Mouse (Mus musculus): ENCODE measurements at regions not wholly inside any gene's neighbourhood (a gene's known extent, or its start where the extent isn't known, plus 50 kb on each side); places are given as distances from the start of the nearest gene placed in this dataset.
A peak's percentile ranks its signal among the peaks of the same experiment; 100 is the strongest.
"Not testable (repeated sequence)": the region's sequence is repeated elsewhere in the genome, so short reads cannot be mapped to it uniquely, and the experiment has no call there.

- 59% methylated on average over 6 of the region's 6 CpGs for WGBS
- Histone ChIP-seq H3K27me3 (ENCODE audit: control insufficient read depth, insufficient read depth, low read length) (no peaks in the 10 kb centered on the region), H3K9me3 (ENCODE audit: control insufficient read depth, low read length) (no peaks in the 10 kb centered on the region), H3K4me3 (ENCODE audit: low read depth, low read length) (no peak overlapping the region), H3K27ac (ENCODE audit: low read depth, low read length) (no peak overlapping the region), H3K4me2 (ENCODE audit: low read depth, low read length) (no peak overlapping the region), H3K36me3 (ENCODE audit: control insufficient read depth, insufficient read depth, low read length) (no peaks in the 10 kb centered on the region), H3K9ac (replicated peaks; ENCODE audit: low read depth, low read length) (no peak overlapping the region), H3K4me1 (ENCODE audit: control insufficient read depth, insufficient read depth, low read length) (no peaks in the 10 kb centered on the region)
- peak; percentile 74 for ATAC-seq (ENCODE audit: low read depth)
Observed at GRCm38 (mm10) chr14:114332662-114333061, 759.4 kb upstream of the Gpc5 start.

DNA sequence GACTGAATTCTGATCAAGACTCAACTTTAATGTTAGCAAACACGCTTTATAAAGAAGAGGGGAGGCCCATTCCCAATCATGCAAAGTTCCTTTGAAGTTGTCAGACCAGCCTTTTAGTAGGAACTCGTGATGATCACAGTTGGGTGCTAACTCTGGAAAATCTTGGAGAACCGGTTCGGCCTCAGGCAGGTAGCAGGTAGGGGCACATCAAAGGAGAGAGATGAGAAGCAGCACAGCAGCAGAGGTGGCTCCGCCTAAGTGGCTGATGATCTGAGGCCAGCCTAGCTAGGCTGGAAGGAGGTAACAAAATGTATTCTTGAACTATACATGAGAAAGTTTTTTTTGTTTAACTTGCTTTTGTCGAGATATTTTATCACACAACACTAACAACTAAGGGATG is 742.7 kb upstream of the Gpc5 start:
- Histone ChIP-seq H3K4me3 (ENCODE audit: low read depth, low read length) (no peak overlapping the region), H3K36me3 (ENCODE audit: control insufficient read depth, insufficient read depth, low read length) (no peaks in the 10 kb centered on the region), H3K27me3 (ENCODE audit: control insufficient read depth, insufficient read depth, low read length) (no peaks in the 10 kb centered on the region), H3K4me1 (ENCODE audit: control insufficient read depth, insufficient read depth, low read length) (no peaks in the 10 kb centered on the region), H3K4me2 (ENCODE audit: low read depth, low read length) (no peak overlapping the region), H3K9ac (replicated peaks; ENCODE audit: low read depth, low read length) (no peak overlapping the region), H3K27ac (ENCODE audit: low read depth, low read length) (no peak overlapping the region), H3K9me3 (ENCODE audit: control insufficient read depth, low read length) (no peaks in the 10 kb centered on the region)
- 60% methylated on average over 6 of the region's 6 CpGs for WGBS
- ATAC-seq (ENCODE audit: low read depth): no peak

- H3K36me3 ChIP-seq (ENCODE audit: control insufficient read depth, insufficient read depth, low read length); H3K4me2 ChIP-seq (ENCODE audit: low read depth, low read length); H3K9ac ChIP-seq (replicated peaks; ENCODE audit: low read depth, low read length); H3K4me3 ChIP-seq (ENCODE audit: low read depth, low read length); H3K27me3 ChIP-seq (ENCODE audit: control insufficient read depth, insufficient read depth, low read length); H3K4me1 ChIP-seq (ENCODE audit: control insufficient read depth, insufficient read depth, low read length); ATAC-seq (ENCODE audit: low read depth); H3K27ac ChIP-seq (ENCODE audit: low read depth, low read length); H3K9me3 ChIP-seq (ENCODE audit: control insufficient read depth, low read length): not testable (repeated sequence)
- WGBS: 70% methylated on average over 3 of the region's 11 CpGs
Observed at GRCm38 (mm10) chr14:114349816-114350215, 742.2 kb upstream of the Gpc5 start.

DNA sequence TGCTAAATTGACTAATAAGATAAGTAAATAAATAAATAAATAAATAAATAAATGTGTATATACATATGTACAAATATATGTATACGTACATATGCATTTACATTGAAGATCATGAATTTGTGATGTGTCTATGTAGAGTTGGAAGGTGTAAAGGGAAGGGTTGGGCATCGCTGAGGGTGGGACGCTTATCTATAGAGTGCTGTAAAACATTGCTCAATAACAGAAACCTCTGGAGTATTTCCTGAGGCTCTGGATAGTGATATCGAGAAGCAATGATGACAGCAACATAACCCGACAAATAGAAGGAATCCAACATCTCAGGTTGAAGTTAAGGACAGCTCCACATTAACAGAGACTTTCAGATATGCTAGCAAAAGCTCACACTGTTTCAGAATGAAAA is 739.7 kb upstream of the Gpc5 start:
- Histone ChIP-seq H3K4me1 (ENCODE audit: control insufficient read depth, insufficient read depth, low read length) (no peaks in the 10 kb centered on the region), H3K4me2 (ENCODE audit: low read depth, low read length) (no peak overlapping the region), H3K36me3 (ENCODE audit: control insufficient read depth, insufficient read depth, low read length) (no peaks in the 10 kb centered on the region), H3K9me3 (ENCODE audit: control insufficient read depth, low read length) (no peaks in the 10 kb centered on the region), H3K9ac (replicated peaks; ENCODE audit: low read depth, low read length) (no peak overlapping the region), H3K27ac (ENCODE audit: low read depth, low read length) (no peak overlapping the region), H3K4me3 (ENCODE audit: low read depth, low read length) (no peak overlapping the region), H3K27me3 (ENCODE audit: control insufficient read depth, insufficient read depth, low read length) (no peaks in the 10 kb centered on the region)
- 98% methylated on average over 5 of the region's 5 CpGs for WGBS
- no peak for ATAC-seq (ENCODE audit: low read depth)

- 99% methylated on average over 3 of the region's 3 CpGs for WGBS
- ATAC-seq (ENCODE audit: low read depth): no peak
- Histone ChIP-seq H3K36me3 (ENCODE audit: control insufficient read depth, insufficient read depth, low read length) (no peaks in the 10 kb centered on the region), H3K27me3 (ENCODE audit: control insufficient read depth, insufficient read depth, low read length) (no peaks in the 10 kb centered on the region), H3K27ac (ENCODE audit: low read depth, low read length) (no peak overlapping the region), H3K4me2 (ENCODE audit: low read depth, low read length) (no peak overlapping the region), H3K9ac (replicated peaks; ENCODE audit: low read depth, low read length) (no peak overlapping the region), H3K4me3 (ENCODE audit: low read depth, low read length) (no peak overlapping the region), H3K4me1 (ENCODE audit: control insufficient read depth, insufficient read depth, low read length) (no peaks in the 10 kb centered on the region), H3K9me3 (ENCODE audit: control insufficient read depth, low read length) (no peaks in the 10 kb centered on the region)
Observed at GRCm38 (mm10) chr14:114374847-114375246, 717.2 kb upstream of the Gpc5 start.

DNA sequence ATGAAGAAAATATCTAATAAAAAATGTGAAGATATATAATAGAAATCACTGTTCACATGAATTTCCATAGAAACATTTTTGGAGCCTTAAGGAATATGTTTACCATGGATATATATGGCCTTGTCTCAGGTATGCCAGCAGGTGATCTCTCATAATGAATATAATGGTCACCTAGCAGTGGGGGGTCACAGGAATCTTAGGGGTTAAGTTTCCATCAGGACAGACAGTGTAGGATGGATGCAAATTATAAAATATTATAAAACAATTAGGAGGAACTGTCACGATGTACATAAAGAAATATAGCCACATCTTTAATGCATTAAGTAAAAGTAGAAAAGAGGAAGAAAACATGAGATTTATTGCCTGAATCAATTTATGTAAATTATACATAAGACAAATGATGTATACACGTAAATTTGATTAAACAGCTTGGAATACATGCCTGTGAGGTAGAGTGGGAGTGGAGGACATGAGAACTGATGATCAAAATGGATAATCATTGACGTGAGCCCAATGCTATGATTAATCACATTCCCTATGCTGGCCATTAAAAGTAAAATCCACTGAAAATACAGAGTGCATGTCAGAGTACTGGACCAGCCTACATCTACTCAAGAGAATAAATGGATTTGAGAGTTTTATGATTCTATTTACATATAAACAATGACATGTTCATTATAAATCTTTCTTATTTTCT is 693.0 kb upstream of the Gpc5 start:
- Histone ChIP-seq H3K9me3 (ENCODE audit: control insufficient read depth, low read length) (no peaks in the 10 kb centered on the region), H3K27ac (ENCODE audit: low read depth, low read length) (no peak overlapping the region), H3K4me3 (ENCODE audit: low read depth, low read length) (no peak overlapping the region), H3K36me3 (ENCODE audit: control insufficient read depth, insufficient read depth, low read length) (no peaks in the 10 kb centered on the region), H3K27me3 (ENCODE audit: control insufficient read depth, insufficient read depth, low read length) (no peaks in the 10 kb centered on the region), H3K4me2 (ENCODE audit: low read depth, low read length) (no peak overlapping the region), H3K9ac (replicated peaks; ENCODE audit: low read depth, low read length) (no peak overlapping the region), H3K4me1 (ENCODE audit: control insufficient read depth, insufficient read depth, low read length) (no peaks in the 10 kb centered on the region)
- ATAC-seq (ENCODE audit: low read depth): no peak
- 65% methylated on average over 3 of the region's 3 CpGs for WGBS

DNA sequence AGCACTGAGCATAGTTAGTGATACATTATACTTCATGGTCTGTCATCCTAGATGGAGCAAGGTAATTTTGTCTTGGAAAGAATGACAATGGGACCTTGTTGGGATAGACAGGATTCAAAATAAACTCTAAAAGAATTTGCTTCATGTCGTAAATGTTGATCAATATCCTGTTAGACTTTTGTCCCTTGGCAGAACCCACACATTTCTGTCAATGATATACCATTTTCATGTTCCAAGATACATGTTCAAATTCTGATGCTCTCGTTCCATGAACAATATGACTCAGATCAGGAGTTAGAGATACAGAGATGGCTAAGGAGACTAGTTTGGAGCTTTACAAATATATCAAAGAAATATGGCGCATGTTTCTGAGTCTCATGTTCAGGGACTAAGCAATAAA is 673.2 kb upstream of the Gpc5 start:
- ATAC-seq (ENCODE audit: low read depth): no peak
- Histone ChIP-seq H3K4me3 (ENCODE audit: low read depth, low read length) (no peak overlapping the region), H3K27ac (ENCODE audit: low read depth, low read length) (no peak overlapping the region), H3K4me2 (ENCODE audit: low read depth, low read length) (no peak overlapping the region), H3K36me3 (ENCODE audit: control insufficient read depth, insufficient read depth, low read length) (no peaks in the 10 kb centered on the region), H3K9ac (replicated peaks; ENCODE audit: low read depth, low read length) (no peak overlapping the region), H3K27me3 (ENCODE audit: control insufficient read depth, insufficient read depth, low read length) (no peaks in the 10 kb centered on the region), H3K4me1 (ENCODE audit: control insufficient read depth, insufficient read depth, low read length) (no peaks in the 10 kb centered on the region), H3K9me3 (ENCODE audit: control insufficient read depth, low read length) (no peaks in the 10 kb centered on the region)
- WGBS: 89% methylated on average over 3 of the region's 3 CpGs

DNA sequence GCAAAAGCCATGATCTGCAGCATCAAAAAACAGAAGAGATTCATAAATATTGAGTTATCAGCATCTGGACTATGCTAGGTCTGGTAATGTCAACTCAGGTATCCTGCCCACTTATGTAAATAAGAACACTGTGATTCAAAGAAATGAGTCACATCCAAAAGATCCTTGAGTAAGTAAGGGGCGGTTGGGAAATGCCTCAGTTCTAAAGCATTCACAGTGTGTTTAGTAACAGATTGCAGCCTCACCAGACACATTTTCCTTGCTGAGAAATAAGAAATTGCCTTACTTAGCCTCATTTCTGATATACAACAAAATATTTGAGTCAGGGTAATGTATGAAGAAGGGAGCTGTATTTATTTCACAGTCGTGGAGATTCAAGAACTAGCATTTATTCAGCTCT is 666.5 kb upstream of the Gpc5 start:
- Histone ChIP-seq H3K9me3 (ENCODE audit: control insufficient read depth, low read length) (no peaks in the 10 kb centered on the region), H3K27me3 (ENCODE audit: control insufficient read depth, insufficient read depth, low read length) (no peaks in the 10 kb centered on the region), H3K27ac (ENCODE audit: low read depth, low read length) (no peak overlapping the region), H3K4me1 (ENCODE audit: control insufficient read depth, insufficient read depth, low read length) (no peaks in the 10 kb centered on the region), H3K4me3 (ENCODE audit: low read depth, low read length) (no peak overlapping the region), H3K36me3 (ENCODE audit: control insufficient read depth, insufficient read depth, low read length) (no peaks in the 10 kb centered on the region), H3K4me2 (ENCODE audit: low read depth, low read length) (no peak overlapping the region), H3K9ac (replicated peaks; ENCODE audit: low read depth, low read length) (no peak overlapping the region)
- 88% methylated on average over 2 of the region's 2 CpGs for WGBS
- no peak for ATAC-seq (ENCODE audit: low read depth)
